Mouse (Mus musculus) ES-E14 (cell line): ENCODE results near the gene Shmt1. TPM values are rescaled to one million over a fixed set of nuclear protein-coding genes. Genes with fewer than 3 reads are reported as not detected.

Source experiments
- DNase-seq: peaks from one replicate; pipeline ENCODE4 v3.0.0-alpha.2; 2013; ENCODE audit warnings: low read depth, low spot score
- H3K27ac ChIP-seq: 2 replicates; pipeline ENCODE4 v1.5.1; 2012; ENCODE audit warnings: low read depth, mild to moderate bottlenecking, low read length, moderate library complexity, mixed read lengths; ENCODE audit not compliant: poor library complexity, insufficient read depth, severe bottlenecking
- H3K36me3 ChIP-seq: 2 replicates; pipeline ENCODE4 v1.6.1; 2012; ENCODE audit warnings: mild to moderate bottlenecking, low read length, moderate library complexity, mixed read lengths; ENCODE audit not compliant: control insufficient read depth, poor library complexity, insufficient read depth, severe bottlenecking
- H3K4me1 ChIP-seq, 2 experiments: fragments of 150-350 bp in 1 of 2; sonication (generic) in 1 of 2; 2 replicates each; pipeline ENCODE4 v1.6.1; 2012; ENCODE audit warnings: low read length in 2 of 2, mild to moderate bottlenecking in 1 of 2, mixed read lengths in 1 of 2; ENCODE audit not compliant: control insufficient read depth in 2 of 2, insufficient read depth in 2 of 2, poor library complexity in 1 of 2
- H3K4me3 ChIP-seq, 2 experiments: fragments of 150-350 bp in 1 of 2; sonication (generic) in 1 of 2; 2 replicates each; pipeline ENCODE4 v1.5.1; 2012; ENCODE audit warnings: low read length in 2 of 2, low read depth in 1 of 2, mild to moderate bottlenecking in 1 of 2, mixed read lengths in 1 of 2; ENCODE audit not compliant: insufficient read depth in 1 of 2, poor library complexity in 1 of 2, severe bottlenecking in 1 of 2
- H3K9ac ChIP-seq: 2 replicates; pipeline ENCODE4 v1.6.1; 2012; ENCODE audit warnings: low read depth, mild to moderate bottlenecking, low read length, mixed read lengths; ENCODE audit not compliant: poor library complexity, insufficient read depth, severe bottlenecking
- H3K9me3 ChIP-seq: fragments of 150-350 bp; sonication (generic); 2 replicates; pipeline ENCODE4 v1.6.1; 2012; ENCODE audit warnings: low read depth, mild to moderate bottlenecking, low read length; ENCODE audit not compliant: control insufficient read depth, insufficient read depth
- CHD2 ChIP-seq: IDR thresholded peaks from 2 replicates; pipeline ENCODE4 v1.6.1; 2014; ENCODE audit warnings: mild to moderate bottlenecking, low read depth, low read length, inconsistent platforms
- HCFC1 ChIP-seq: IDR thresholded peaks from 2 replicates; pipeline ENCODE4 v1.6.1; 2012; ENCODE audit warnings: low read length, inconsistent platforms, borderline replicate concordance; ENCODE audit not compliant: insufficient read depth
- ZC3H11A ChIP-seq: IDR thresholded peaks from 2 replicates; pipeline ENCODE4 v1.6.1; 2012; ENCODE audit warnings: low read depth, mild to moderate bottlenecking, inconsistent platforms, low read length, borderline replicate concordance
- ZNF384 ChIP-seq: IDR thresholded peaks from 2 replicates; pipeline ENCODE4 v1.6.1; 2012; ENCODE audit warnings: low read depth, low read length, inconsistent platforms
- in situ Hi-C, 2 experiments: fragments of 600-800 bp; cut with MboI; formaldehyde crosslinking; loops; one replicate each; pipeline ENCODE4 v1.15.1; 2025; ENCODE audit warnings: low sequenced_read_pairs in 2 of 2, inconsistent platforms in 1 of 2; ENCODE audit not compliant: unreplicated experiment in 2 of 2
- total RNA-seq: library from RNA; depleted of rRNA; stranded (reverse); fragments of 300-350 nt; gene quantifications from 2 replicates; pipeline ENCODE4 v1.2.3, GENCODE M21; 2012; rRNA removed

Gene Shmt1
- total RNA-seq, 1 experiment: 115 TPM

DNA sequence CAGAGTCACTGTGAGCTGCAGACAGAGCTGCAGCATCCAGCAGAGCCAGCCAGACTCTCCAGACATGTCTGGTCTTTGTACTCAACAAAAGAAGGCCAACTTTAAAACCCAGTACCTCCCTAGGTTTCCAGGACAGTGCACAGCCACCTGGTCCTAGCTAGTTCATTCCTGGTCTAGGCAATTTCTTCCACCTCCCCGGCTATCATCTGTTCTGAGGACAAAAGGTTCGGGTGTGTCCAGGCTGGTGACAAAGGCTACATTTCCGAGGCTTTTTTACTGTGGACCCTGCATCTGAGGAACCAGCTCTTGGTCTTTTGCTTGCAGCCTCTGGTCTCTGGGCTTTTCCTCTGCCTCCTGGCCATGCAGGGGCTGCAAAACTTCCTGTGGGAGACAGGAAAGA lies 71.2 kb downstream of the Shmt1 start:
- peak overlapping the region; percentile 48; the same call in 1 of the 2 replicates for H3K27ac ChIP-seq
- in situ Hi-C loops: no loop called here
- H3K4me1 ChIP-seq: peaks cover 2 to 6% of the 10 kb centered on the region in 2 experiments; a peak in 3 of 4 replicates
- H3K4me3 ChIP-seq: no peak overlapping the region
- no peaks in the 10 kb centered on the region for H3K9me3 ChIP-seq
- peaks cover 22% of the 10 kb centered on the region for H3K36me3 ChIP-seq
- peak; percentile 65 for DNase-seq
- H3K9ac ChIP-seq: no peak overlapping the region
- TF ChIP-seq ZC3H11A (no peak), HCFC1 (no peak), ZNF384 (no peak), CHD2 (no peak)

Other genes with a start within 250 kb of the Shmt1 start
- gene Llgl1, start 112.0 kb downstream of the Shmt1 start, total RNA-seq: 25.5 and 33.0 TPM in 2 replicates
- 53.3 and 55.3 TPM in 2 replicates for gene Flii, start 84.5 kb downstream of the Shmt1 start, total RNA-seq
- gene Mief2, start 83.3 kb downstream of the Shmt1 start, total RNA-seq: 24.8 and 39.2 TPM in 2 replicates
- gene Top3a, start 34.4 kb downstream of the Shmt1 start, total RNA-seq: 19.7 and 20.0 TPM in 2 replicates
- gene Smcr8, start 34.2 kb downstream of the Shmt1 start, total RNA-seq: 23.1 and 27.4 TPM in 2 replicates
- gene Dhrs7b, start 18.9 kb upstream of the Shmt1 start, total RNA-seq: 102 and 142 TPM in 2 replicates
- gene Tmem11, start 67.6 kb upstream of the Shmt1 start, total RNA-seq: 42.6 and 50.0 TPM in 2 replicates
- 11.0 and 14.6 TPM in 2 replicates for gene Natd1, start 103.0 kb upstream of the Shmt1 start, total RNA-seq
- gene Map2k3, start 120.3 kb upstream of the Shmt1 start, total RNA-seq: 26.9 and 30.3 TPM in 2 replicates
- gene Kcnj12, start 210.8 kb upstream of the Shmt1 start, total RNA-seq: 4.0 and 5.9 TPM in 2 replicates